Comparison of ENCODE assay signal across 7 mouse cellular contexts in genomic region chr6:120187587-120188176, GRCm38 (mm10).
A peak's percentile ranks its signal among the peaks of the same experiment; 100 is the strongest.
DNase-seq lines count a peak whose midpoint lies in the region; ATAC-seq and TF ChIP-seq lines count a peak whose summit lies in the region.

No protein-coding gene starts in this region.

- peak overlapping the region; percentile 94 for H3K9ac ChIP-seq in CH12.LX (ENCODE audit: insufficient read depth, low read depth)

- dilution Hi-C loops in CH12.LX (cut with MboI; ENCODE audit: extremely low pct_ligation_motif_present, extremely low pct_unique_long_range_greater_than_20kb, low sequenced_read_pairs) = no loop called here

- H3K79me2 ChIP-seq in CH12.LX (replicated peaks; ENCODE audit: control insufficient read depth, extremely low read depth, insufficient read depth, poor library complexity, severe bottlenecking) = no peaks in the 10 kb centered on the region
- no peaks in the 10 kb centered on the region for H3K79me2 ChIP-seq in macrophage (ENCODE audit: inconsistent target)

- H3K4me3 ChIP-seq in CH12.LX (replicated peaks in 1 of 3; ENCODE audit: low read depth in 2 of 3, low read length in 2 of 3, poor library complexity in 1 of 3) (peak overlapping the region; percentile 28 to 50 (median 50)), macrophage (ENCODE audit: inconsistent target) (no peak overlapping the region)
- H3K4me3 ChIP-seq in embryonic fibroblast, embryonic 13.5 days (ENCODE audit: insufficient read depth, low read length) = no peak overlapping the region

- peak; percentile 88 to 91 for DNase-seq in B cell, adult 2 months
- peak; percentile 95 for DNase-seq in CH12.LX (ENCODE audit: extremely low read depth)
- DNase-seq in spleen, postnatal 4 days (ENCODE audit: low spot score in 2 of 2) = peak; percentile 73 to 86
- DNase-seq in ovary, postnatal 10 days (ENCODE audit: low spot score) = no peak

- peak; percentile 67 for TF ChIP-seq POLR2A in CH12.LX (IDR thresholded peaks at IDR 0.05; ENCODE audit: low read depth, low read length)
- TF ChIP-seq POLR2A in embryonic fibroblast, embryonic 13.5 days (IDR thresholded peaks at IDR 0.05; ENCODE audit: low read depth, low read length) = no peak

- ATAC-seq in inflammation-experienced regulatory T-cells, adult 6 months = peak; percentile 77

- peak; percentile 35; the same call in 1 of the 2 replicates for TF ChIP-seq EP300 in CH12.LX (IDR thresholded peaks at IDR 0.05; ENCODE audit: low read length)

- peak overlapping the region; percentile 14 for H3K4me2 ChIP-seq in CH12.LX (ENCODE audit: insufficient read depth, low read depth, poor library complexity, severe bottlenecking)

- H3K4me1 ChIP-seq in CH12.LX (ENCODE audit: control insufficient read depth in 1 of 2, insufficient read depth in 2 of 2) = peaks cover 31 to 80% of the 10 kb centered on the region in 2 experiments
- H3K4me1 ChIP-seq in embryonic fibroblast, embryonic 13.5 days (ENCODE audit: control insufficient read depth, insufficient read depth, low read length) = peaks cover 9% of the 10 kb centered on the region

- TF ChIP-seq CTCF in CH12.LX (conservative IDR thresholded peaks at IDR 0.05 in 1 of 2, IDR thresholded peaks at IDR 0.05 in 1 of 2; ENCODE audit: low read depth in 2 of 2, low read length in 2 of 2) = no peak
- TF ChIP-seq CTCF in embryonic fibroblast, embryonic 13.5 days (IDR thresholded peaks at IDR 0.05; ENCODE audit: borderline replicate concordance, insufficient read depth, low read length) = no peak

- H3K27me3 ChIP-seq in CH12.LX (replicated peaks) = no peaks in the 10 kb centered on the region

- H3K27ac ChIP-seq in CH12.LX (ENCODE audit: insufficient read depth, low read depth) (peak overlapping the region; percentile 75), macrophage (peak overlapping the region; percentile 95)
- H3K27ac ChIP-seq in embryonic fibroblast, embryonic 13.5 days (ENCODE audit: insufficient read depth, low read length) = peak overlapping the region; percentile 25; the same call in 1 of the 2 replicates

- in situ Hi-C loops in CH12.LX (cut with MboI; ENCODE audit: low pct_ligation_motif_present, low pct_unique_long_range_greater_than_20kb, low sequenced_read_pairs) = loop anchor here (5.0 kb wide), 3 partner anchors 35 to 150 kb away; partner anchors contain the start of gene Wnk1

- WGBS in macrophage (ENCODE audit: missing documents) = 6% methylated on average over 18 of the region's 18 CpGs

- no peak; the same call in 1 of the 2 replicates for TF ChIP-seq RAD21 in CH12.LX (IDR thresholded peaks at IDR 0.05; ENCODE audit: low read depth, low read length)

- H3K36me3 ChIP-seq in CH12.LX (replicated peaks in 1 of 2; ENCODE audit: control insufficient read depth in 1 of 2, insufficient read depth in 1 of 2, low read length in 1 of 2) (no peaks in the 10 kb centered on the region), macrophage (ENCODE audit: inconsistent target) (no peaks in the 10 kb centered on the region)

- H3K9me3 ChIP-seq in CH12.LX (replicated peaks; ENCODE audit: low read length) = no peaks in the 10 kb centered on the region

TF ChIP-seq in CH12.LX, 34 proteins besides CTCF, POLR2A, EP300 and RAD21:
- 0 out of 2 replicates have a peak, but pooled peaks have one; percentile 35 for TF ChIP-seq ZNF384 (IDR thresholded peaks at IDR 0.05; ENCODE audit: low read depth, low read length)
- TF ChIP-seq NRF1 (IDR thresholded peaks at IDR 0.05; ENCODE audit: low read depth, low read length) = no peak
- peak; percentile 19; the same call in 1 of the 2 replicates for TF ChIP-seq MEF2A (IDR thresholded peaks at IDR 0.05; ENCODE audit: borderline replicate concordance, low read depth, low read length)
- TF ChIP-seq PAX5 (IDR thresholded peaks at IDR 0.05; ENCODE audit: low read length) = no peak
- peak; percentile 79 for TF ChIP-seq IRF4 (IDR thresholded peaks at IDR 0.05; ENCODE audit: low read depth, low read length)
- TF ChIP-seq ZKSCAN1 (IDR thresholded peaks at IDR 0.05; ENCODE audit: borderline replicate concordance, low read depth, low read length) = no peak
- peak; percentile 50 for TF ChIP-seq ETS1 (conservative IDR thresholded peaks at IDR 0.05; ENCODE audit: low read depth, low read length)
- peak; percentile 77; the same call in 1 of the 2 replicates for TF ChIP-seq MXI1 (IDR thresholded peaks at IDR 0.05; ENCODE audit: low read depth, low read length)
- TF ChIP-seq CHD2 (IDR thresholded peaks at IDR 0.05; ENCODE audit: low read length) = peak; percentile 94
- no peak for TF ChIP-seq ZC3H11A (IDR thresholded peaks at IDR 0.05; ENCODE audit: low read depth, low read length)
- TF ChIP-seq ELF1 (IDR thresholded peaks at IDR 0.05; ENCODE audit: low read depth, low read length) = peak; percentile 74
- peak; percentile 63 for TF ChIP-seq BHLHE40 (IDR thresholded peaks at IDR 0.05; ENCODE audit: low read depth, low read length)
- 0 out of 2 replicates have a peak, but pooled peaks have one; percentile 28 for TF ChIP-seq MAZ (IDR thresholded peaks at IDR 0.05; ENCODE audit: low read depth, low read length)
- TF ChIP-seq NELFE (IDR thresholded peaks at IDR 0.05; ENCODE audit: low read depth, low read length) = peak; percentile 71
- TF ChIP-seq TBP (conservative IDR thresholded peaks at IDR 0.05; ENCODE audit: low read depth, low read length) = peak; percentile 88
- TF ChIP-seq TCF12 (IDR thresholded peaks at IDR 0.05; ENCODE audit: low read depth, low read length) = peak; percentile 87
- no peak; the same call in 1 of the 2 replicates for TF ChIP-seq SMC3 (IDR thresholded peaks at IDR 0.05; ENCODE audit: low read depth, low read length)
- TF ChIP-seq RCOR1 (conservative IDR thresholded peaks at IDR 0.05; ENCODE audit: low read depth, low read length) = no peak
- peak; percentile 67 for TF ChIP-seq SIN3A (IDR thresholded peaks at IDR 0.05; ENCODE audit: low read length)
- peak; percentile 75; the same call in 1 of the 2 replicates for TF ChIP-seq CHD1 (IDR thresholded peaks at IDR 0.05; ENCODE audit: low read depth, low read length)
- 0 out of 2 replicates have a peak, but pooled peaks have one; percentile 34 for TF ChIP-seq POLR2AphosphoS2 (IDR thresholded peaks at IDR 0.05; ENCODE audit: low read depth, low read length)
- TF ChIP-seq JUND (conservative IDR thresholded peaks at IDR 0.05; ENCODE audit: low read depth, low read length) = no peak
- 0 out of 2 replicates have a peak, but pooled peaks have one; percentile 57 for TF ChIP-seq UBTF (IDR thresholded peaks at IDR 0.05; ENCODE audit: low read depth, low read length)
- TF ChIP-seq MAFK (IDR thresholded peaks at IDR 0.05; ENCODE audit: insufficient replicate concordance, low read length) = no peak
- peak; percentile 84 for TF ChIP-seq ZMIZ1 (IDR thresholded peaks at IDR 0.05; ENCODE audit: low read depth, low read length)
- peak; percentile 46 for TF ChIP-seq HCFC1 (IDR thresholded peaks at IDR 0.05; ENCODE audit: low read depth, low read length)
- TF ChIP-seq KAT2A (IDR thresholded peaks at IDR 0.05; ENCODE audit: insufficient replicate concordance, low read length) = 0 out of 2 replicates have a peak, but pooled peaks have one; percentile 14
- TF ChIP-seq MAX (IDR thresholded peaks at IDR 0.05; ENCODE audit: low read length) = peak; percentile 78
- peak; percentile 87 for TF ChIP-seq MYC (IDR thresholded peaks at IDR 0.05; ENCODE audit: low read depth, low read length)

Comparison
In these comparisons a context has a peak if more than half of its experiments do, and no peak if none do; other contexts are left out.
1. H3K27ac ChIP-seq: peak in every context shown above with its lines; median percentile 95 in macrophage; 75 in CH12.LX; 25 in embryonic fibroblast, embryonic 13.5 days.
2. H3K4me3 ChIP-seq: peak in CH12.LX (3 of 3); none in embryonic fibroblast, embryonic 13.5 days (single experiment) and macrophage (single experiment).